Mouse (Mus musculus) frontal cortex, postnatal 14 days (tissue): ENCODE results near the gene Xrn2.

Source experiments
- DNase-seq, 2 experiments: peaks; one replicate each; pipeline ENCODE4 v3.0.0; 2022; ENCODE audit warnings: low spot score in 2 of 2

The Xrn2 gene

DNA sequence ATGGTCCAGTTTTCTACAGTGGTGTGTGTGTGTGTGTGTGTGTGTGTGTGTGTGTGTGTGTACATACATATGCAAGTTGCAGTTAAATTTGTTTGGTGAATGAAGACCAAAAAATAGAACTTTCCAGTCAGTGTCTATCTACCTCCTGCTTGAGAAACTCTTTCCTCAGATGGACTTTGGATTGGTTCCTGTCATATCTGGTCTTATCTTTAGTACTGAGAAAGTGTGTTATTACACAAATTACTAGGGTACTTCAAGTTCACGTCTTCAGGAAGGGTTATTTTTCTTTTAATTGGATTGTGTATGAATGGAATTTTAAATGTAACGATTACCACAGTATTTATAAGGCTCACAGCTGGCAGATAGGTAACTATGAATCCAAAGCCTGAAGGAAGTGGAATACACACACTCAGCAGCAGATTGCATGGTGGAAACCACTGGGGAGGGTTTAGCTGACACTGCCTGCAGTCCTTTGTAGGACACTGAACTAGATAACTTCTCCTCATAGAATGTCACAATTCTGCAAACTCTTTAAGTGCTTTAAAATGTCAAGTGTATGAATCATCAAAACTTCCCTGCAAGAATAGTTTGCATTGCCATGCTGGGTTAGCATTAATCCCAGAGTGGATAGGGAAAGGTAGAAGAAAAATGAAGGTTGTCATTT, 40.6 kb downstream of the Xrn2 start:
- no peak for DNase-seq

DNA sequence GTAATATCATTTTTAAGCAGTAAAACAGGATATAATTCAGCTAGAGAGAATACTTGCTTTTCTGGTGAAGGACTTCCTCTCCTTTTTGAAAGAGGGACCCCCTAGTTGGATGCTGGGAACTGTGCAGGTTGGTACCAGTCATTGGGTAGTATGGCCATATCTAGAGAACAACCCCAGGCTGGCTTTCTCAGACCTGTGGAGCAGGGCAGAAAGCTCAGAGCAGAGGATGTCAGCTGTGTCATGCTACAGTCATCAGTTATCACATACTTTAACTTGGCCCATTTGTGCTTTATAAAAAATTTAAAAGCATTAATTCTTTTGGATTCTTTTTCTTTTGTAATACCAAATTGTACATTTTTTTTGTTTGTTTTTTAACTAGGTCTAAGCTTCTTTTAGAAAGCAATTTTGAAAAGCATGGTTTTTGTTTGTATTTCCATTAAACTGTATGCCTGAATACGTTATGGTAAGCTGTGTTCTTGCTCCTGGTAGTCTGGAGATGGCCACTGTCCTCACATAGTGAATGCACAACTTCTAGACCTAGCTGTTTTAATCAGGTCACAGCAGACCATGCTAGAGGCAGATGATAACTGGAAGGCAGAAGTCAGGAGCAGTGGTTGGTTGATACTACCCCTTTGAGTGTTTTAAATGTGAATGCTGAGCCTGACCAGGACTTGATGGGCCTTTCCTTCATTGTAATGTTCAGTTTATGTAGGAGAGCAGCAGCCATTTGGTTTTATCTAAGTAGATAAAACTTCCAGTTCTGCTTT, 54.9 kb downstream of the Xrn2 start:
- no peak for DNase-seq

GRCm38 (mm10) chr2:147069077-147069476, 56.3 kb downstream of the Xrn2 start:
- DNase-seq = no peak

- no peak for DNase-seq
These were observed 57.5 kb downstream of the Xrn2 start for GRCm38 (mm10) chr2:147070305-147070704.

GRCm38 (mm10) chr2:147073962-147074361, 61.2 kb downstream of the Xrn2 start:
- no peak for DNase-seq

- no peak for DNase-seq
These were observed 61.6 kb downstream of the Xrn2 start for GRCm38 (mm10) chr2:147074399-147074798.

GRCm38 (mm10) chr2:147082391-147082790, 69.6 kb downstream of the Xrn2 start:
- no peak for DNase-seq

- no peak for DNase-seq
These were observed 70.9 kb downstream of the Xrn2 start for GRCm38 (mm10) chr2:147083471-147084365.

- DNase-seq = no peak
These were observed 71.7 kb downstream of the Xrn2 start for GRCm38 (mm10) chr2:147084366-147085071.

DNA sequence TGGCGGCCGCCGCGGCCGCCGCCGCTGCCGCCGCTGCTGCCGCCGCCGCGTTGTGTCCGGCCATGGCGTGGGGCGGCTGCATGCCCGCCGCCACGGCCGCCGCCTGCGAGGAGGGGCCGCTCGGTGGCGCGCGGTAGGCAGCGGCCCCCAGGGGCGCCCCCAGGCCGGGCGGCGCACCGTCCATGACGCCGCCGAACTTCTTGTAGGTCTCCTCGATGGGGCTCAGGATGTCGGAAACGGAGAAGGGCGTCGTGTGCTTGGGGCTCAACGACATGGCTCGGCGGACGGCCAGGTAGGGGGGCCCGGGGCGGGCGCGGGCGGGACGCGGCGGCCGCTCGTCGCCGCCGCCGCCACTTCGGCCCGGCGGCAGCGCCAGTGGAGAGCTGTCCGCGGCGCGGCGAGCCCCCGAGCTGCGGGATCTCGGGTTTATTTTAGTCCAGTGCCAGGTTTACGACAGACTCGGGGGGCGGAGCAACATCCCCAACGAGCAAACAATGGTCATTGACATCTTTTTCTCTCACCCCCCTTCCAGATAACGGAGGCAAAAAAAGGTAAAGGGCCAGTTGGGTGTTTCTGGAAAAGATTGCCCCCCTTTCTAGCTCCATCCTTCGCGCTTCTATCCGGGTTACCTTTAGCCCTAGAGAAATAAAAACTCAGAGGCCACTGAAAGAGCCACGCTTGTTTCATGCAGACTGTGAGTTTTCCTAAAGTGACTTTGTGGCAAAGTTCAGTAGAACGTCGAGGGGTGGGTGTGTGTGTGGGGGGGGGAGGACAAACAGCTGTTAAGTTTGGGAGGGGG, 72.5 kb downstream of the Xrn2 start, which contains the start of gene Nkx2-4:
Nkx2-4 (minus strand) TSS at position 374 of the 799 bp plus-strand sequence.
- no peak for DNase-seq

- no peak for DNase-seq
These were observed 73.1 kb downstream of the Xrn2 start for GRCm38 (mm10) chr2:147085937-147086336.

GRCm38 (mm10) chr2:147086441-147086840, 73.6 kb downstream of the Xrn2 start:
- DNase-seq = no peak

GRCm38 (mm10) chr2:147119736-147120135, 106.9 kb downstream of the Xrn2 start:
- no peak for DNase-seq

GRCm38 (mm10) chr2:147127366-147127765, 114.6 kb downstream of the Xrn2 start:
- no peak for DNase-seq
